Mouse (Mus musculus) lung, adult 18-20 months (tissue): ENCODE measurements around the gene Cracr2a.
A peak's percentile ranks its signal among the peaks of the same experiment; 100 is the strongest.

Source experiments
- DNase-seq, 2 experiments: peaks; one replicate each; pipeline ENCODE4 v3.0.0; 2022; ENCODE audit warnings: mixed read lengths in 2 of 2

The Cracr2a gene

GRCm38 (mm10) chr6:127625135-127625534 is 64.0 kb downstream of the Cracr2a start:
- peak; percentile 34 to 50 for DNase-seq

- DNase-seq = no peak
Measured at GRCm38 (mm10) chr6:127627453-127627852, 66.3 kb downstream of the Cracr2a start.

- DNase-seq = no peak
Measured at GRCm38 (mm10) chr6:127629249-127629648, 68.1 kb downstream of the Cracr2a start.

- DNase-seq = no peak
Measured at GRCm38 (mm10) chr6:127634858-127635257, 73.7 kb downstream of the Cracr2a start.

GRCm38 (mm10) chr6:127635462-127636189 is 74.5 kb downstream of the Cracr2a start:
- DNase-seq = no peak

GRCm38 (mm10) chr6:127641077-127641801 is 80.1 kb downstream of the Cracr2a start:
- DNase-seq = peak; percentile 42 to 55

GRCm38 (mm10) chr6:127655988-127656387 is 94.8 kb downstream of the Cracr2a start:
- DNase-seq = no peak

- DNase-seq = no peak
Measured at GRCm38 (mm10) chr6:127657152-127657551, 96.0 kb downstream of the Cracr2a start.

GRCm38 (mm10) chr6:127659472-127659871 is 98.3 kb downstream of the Cracr2a start:
- no peak for DNase-seq

GRCm38 (mm10) chr6:127659966-127660365 is 98.8 kb downstream of the Cracr2a start:
- DNase-seq = peak; percentile 30 to 52

- DNase-seq = no peak
Measured at GRCm38 (mm10) chr6:127661717-127662292, 100.7 kb downstream of the Cracr2a start.

- no peak for DNase-seq
Measured at GRCm38 (mm10) chr6:127663263-127663662, 102.1 kb downstream of the Cracr2a start.

GRCm38 (mm10) chr6:127669313-127669712 is 108.2 kb downstream of the Cracr2a start:
- DNase-seq = no peak

- DNase-seq = no peak
Measured at GRCm38 (mm10) chr6:127670031-127670430, 108.9 kb downstream of the Cracr2a start.

GRCm38 (mm10) chr6:127672071-127672470 is 110.9 kb downstream of the Cracr2a start:
- DNase-seq = no peak

GRCm38 (mm10) chr6:127676866-127677265 is 115.7 kb downstream of the Cracr2a start:
- no peak for DNase-seq

GRCm38 (mm10) chr6:127678320-127678719 is 117.2 kb downstream of the Cracr2a start:
- DNase-seq = no peak

GRCm38 (mm10) chr6:127678998-127679397 is 117.9 kb downstream of the Cracr2a start:
- DNase-seq = no peak

GRCm38 (mm10) chr6:127680784-127681183 is 119.6 kb downstream of the Cracr2a start:
- DNase-seq = no peak

GRCm38 (mm10) chr6:127683561-127683960 is 122.4 kb downstream of the Cracr2a start:
- DNase-seq = peak; percentile 67 to 72

- DNase-seq = no peak
Measured at GRCm38 (mm10) chr6:127684981-127685380, 123.8 kb downstream of the Cracr2a start.

GRCm38 (mm10) chr6:127687181-127687860 is 126.2 kb downstream of the Cracr2a start:
- no peak for DNase-seq

- no peak for DNase-seq
Measured at GRCm38 (mm10) chr6:127692298-127692697, 131.2 kb downstream of the Cracr2a start.
